Mouse (Mus musculus): Measurements from ENCODE around the gene Stac3. TPM values are rescaled to one million over a fixed set of nuclear protein-coding genes. Genes with fewer than 3 reads are reported as not detected.
A peak's percentile ranks its signal among the peaks of the same experiment; 100 is the strongest.

The Stac3 gene
- total and polyA plus RNA-seq, 3 experiments, result 0.21 to 1.2 (median 0.86) TPM

DNA sequence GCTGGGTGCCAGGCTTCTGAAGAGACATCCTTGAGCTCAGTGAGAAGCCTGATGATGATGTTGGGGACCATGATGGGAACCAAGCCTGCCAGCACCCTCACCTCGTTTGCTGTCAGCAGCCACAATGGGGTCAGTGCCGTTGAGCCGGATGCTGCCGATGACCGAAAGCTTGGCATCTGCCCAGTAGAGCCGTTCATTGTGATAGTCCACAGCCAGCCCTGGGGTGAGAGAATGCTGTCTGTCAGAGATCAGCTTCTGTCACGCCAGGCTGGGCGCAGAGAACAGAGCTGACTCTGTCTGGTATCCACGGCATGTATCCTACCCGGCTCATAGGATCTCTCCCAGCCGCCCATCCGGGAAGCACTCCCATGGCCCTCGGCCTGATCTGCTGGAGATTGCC, 40.6 kb downstream of the Stac3 start:
- no peak for TF ChIP-seq EP300 (IDR thresholded peaks at IDR 0.05; ENCODE audit: insufficient read depth, low read depth, low read length)
- no peak for TF ChIP-seq POLR2A (IDR thresholded peaks at IDR 0.05; ENCODE audit: insufficient read depth, low read depth, low read length)
- no peak for TF ChIP-seq CTCF (IDR thresholded peaks at IDR 0.05)
- Histone ChIP-seq H3K9ac (ENCODE audit: low read depth, low read length) (no peak overlapping the region), H3K36me3 (ENCODE audit: control insufficient read depth, insufficient read depth, low read length) (no peaks in the 10 kb centered on the region), H3K27ac (no peak overlapping the region), H3K4me1 (ENCODE audit: control insufficient read depth, insufficient read depth, low read length) (no peaks in the 10 kb centered on the region), H3K27me3 (ENCODE audit: control insufficient read depth, insufficient read depth, low read length) (no peaks in the 10 kb centered on the region), H3K4me3 (no peak overlapping the region), H3K79me2 (replicated peaks; ENCODE audit: control insufficient read depth, insufficient read depth, low read length) (no peaks in the 10 kb centered on the region)
- intact Hi-C loops (cut with DNase I), result no loop called here
- peak in 1 of 2 experiments; percentile 42 for DNase-seq
- 54% methylated on average over 13 of the region's 13 CpGs for WGBS

DNA sequence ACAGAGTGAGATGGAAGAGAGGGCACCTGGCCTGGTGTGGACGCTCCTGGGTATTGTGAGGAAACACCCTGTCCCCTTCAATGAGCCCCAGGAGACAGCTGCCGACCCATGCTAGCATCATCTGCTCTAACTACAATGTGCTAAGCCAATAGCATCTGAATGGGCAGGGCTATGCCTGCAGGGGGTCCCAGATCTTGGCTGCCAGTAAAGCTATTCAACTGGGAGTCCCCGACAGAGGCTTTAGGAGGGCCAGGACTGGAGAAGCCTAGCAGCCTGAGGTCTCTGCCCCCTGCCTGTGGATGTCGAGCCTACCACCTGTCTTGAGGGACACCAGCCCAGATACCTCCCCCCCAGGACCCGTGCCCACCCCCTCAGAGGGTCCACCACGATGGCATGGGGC, 41.2 kb downstream of the Stac3 start:
- WGBS, result 66% methylated on average over 6 of the region's 6 CpGs
- H3K9ac ChIP-seq (ENCODE audit: low read depth, low read length), result no peak overlapping the region
- no peak for DNase-seq
- no peaks in the 10 kb centered on the region for H3K36me3 ChIP-seq (ENCODE audit: control insufficient read depth, insufficient read depth, low read length)
- no peaks in the 10 kb centered on the region for H3K79me2 ChIP-seq (replicated peaks; ENCODE audit: control insufficient read depth, insufficient read depth, low read length)
- no peaks in the 10 kb centered on the region for H3K27me3 ChIP-seq (ENCODE audit: control insufficient read depth, insufficient read depth, low read length)
- no peak overlapping the region for H3K4me3 ChIP-seq
- no peak for TF ChIP-seq EP300 (IDR thresholded peaks at IDR 0.05; ENCODE audit: insufficient read depth, low read depth, low read length)
- TF ChIP-seq CTCF (IDR thresholded peaks at IDR 0.05), result no peak
- TF ChIP-seq POLR2A (IDR thresholded peaks at IDR 0.05; ENCODE audit: insufficient read depth, low read depth, low read length), result no peak
- no peaks in the 10 kb centered on the region for H3K4me1 ChIP-seq (ENCODE audit: control insufficient read depth, insufficient read depth, low read length)
- intact Hi-C loops (cut with DNase I), result no loop called here
- no peak overlapping the region for H3K27ac ChIP-seq

DNA sequence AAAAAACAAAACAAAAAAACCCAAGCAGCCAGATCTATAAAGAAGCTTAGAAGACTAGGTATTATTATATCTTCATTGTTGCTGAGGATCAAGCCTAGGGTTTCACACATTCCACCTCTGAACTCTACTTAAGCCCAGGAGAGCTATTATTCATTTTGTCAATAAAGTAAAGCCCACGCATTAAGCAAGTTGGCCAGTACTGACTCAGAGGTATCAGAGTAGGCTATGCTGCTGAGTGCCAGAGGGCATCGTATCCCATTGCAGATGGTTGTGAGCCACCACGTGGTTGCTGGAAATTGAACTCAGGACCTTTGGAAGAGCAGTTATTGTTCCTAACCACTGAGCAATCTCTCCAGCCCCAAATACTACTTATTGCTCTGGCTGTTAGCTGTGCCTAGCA, 42.4 kb downstream of the Stac3 start:
- H3K27ac ChIP-seq, result no peak overlapping the region
- H3K36me3 ChIP-seq (ENCODE audit: control insufficient read depth, insufficient read depth, low read length), result no peaks in the 10 kb centered on the region
- H3K4me1 ChIP-seq (ENCODE audit: control insufficient read depth, insufficient read depth, low read length), result no peaks in the 10 kb centered on the region
- intact Hi-C loops (cut with DNase I), result no loop called here
- TF ChIP-seq EP300 (IDR thresholded peaks at IDR 0.05; ENCODE audit: insufficient read depth, low read depth, low read length) (no peak), CTCF (IDR thresholded peaks at IDR 0.05) (no peak), POLR2A (IDR thresholded peaks at IDR 0.05; ENCODE audit: insufficient read depth, low read depth, low read length) (no peak)
- no peak overlapping the region for H3K4me3 ChIP-seq
- no peaks in the 10 kb centered on the region for H3K27me3 ChIP-seq (ENCODE audit: control insufficient read depth, insufficient read depth, low read length)
- H3K79me2 ChIP-seq (replicated peaks; ENCODE audit: control insufficient read depth, insufficient read depth, low read length), result no peaks in the 10 kb centered on the region
- DNase-seq, result no peak
- H3K9ac ChIP-seq (ENCODE audit: low read depth, low read length), result no peak overlapping the region
- 76% methylated on average over 3 of the region's 3 CpGs for WGBS

DNA sequence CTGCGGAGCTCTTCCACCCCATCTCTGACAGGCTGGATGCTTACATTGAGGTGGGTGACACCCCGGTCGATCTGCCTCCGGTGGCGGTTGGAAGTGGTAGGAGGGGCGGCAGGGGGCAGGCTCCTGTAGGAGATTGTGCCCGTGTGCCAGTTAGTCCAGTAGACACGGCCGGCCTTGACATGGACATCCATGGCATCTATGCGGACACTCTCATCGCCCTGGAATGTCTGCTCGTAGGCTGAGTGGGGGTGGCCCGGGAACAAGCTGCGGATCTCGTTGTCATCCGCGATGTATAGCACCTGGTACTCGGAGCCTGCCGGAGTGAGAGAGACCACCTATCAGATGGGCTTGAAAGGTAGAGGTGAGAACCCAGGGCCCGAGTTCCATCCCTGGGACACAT, 42.9 kb downstream of the Stac3 start:
- Histone ChIP-seq H3K9ac (ENCODE audit: low read depth, low read length) (no peak overlapping the region), H3K79me2 (replicated peaks; ENCODE audit: control insufficient read depth, insufficient read depth, low read length) (no peaks in the 10 kb centered on the region), H3K27ac (no peak overlapping the region), H3K27me3 (ENCODE audit: control insufficient read depth, insufficient read depth, low read length) (no peaks in the 10 kb centered on the region), H3K4me3 (no peak overlapping the region), H3K4me1 (ENCODE audit: control insufficient read depth, insufficient read depth, low read length) (no peaks in the 10 kb centered on the region), H3K36me3 (ENCODE audit: control insufficient read depth, insufficient read depth, low read length) (no peaks in the 10 kb centered on the region)
- TF ChIP-seq CTCF (IDR thresholded peaks at IDR 0.05) (no peak), EP300 (IDR thresholded peaks at IDR 0.05; ENCODE audit: insufficient read depth, low read depth, low read length) (no peak), POLR2A (IDR thresholded peaks at IDR 0.05; ENCODE audit: insufficient read depth, low read depth, low read length) (no peak)
- intact Hi-C loops (cut with DNase I), result no loop called here
- DNase-seq, result no peak
- 87% methylated on average over 20 of the region's 20 CpGs for WGBS

DNA sequence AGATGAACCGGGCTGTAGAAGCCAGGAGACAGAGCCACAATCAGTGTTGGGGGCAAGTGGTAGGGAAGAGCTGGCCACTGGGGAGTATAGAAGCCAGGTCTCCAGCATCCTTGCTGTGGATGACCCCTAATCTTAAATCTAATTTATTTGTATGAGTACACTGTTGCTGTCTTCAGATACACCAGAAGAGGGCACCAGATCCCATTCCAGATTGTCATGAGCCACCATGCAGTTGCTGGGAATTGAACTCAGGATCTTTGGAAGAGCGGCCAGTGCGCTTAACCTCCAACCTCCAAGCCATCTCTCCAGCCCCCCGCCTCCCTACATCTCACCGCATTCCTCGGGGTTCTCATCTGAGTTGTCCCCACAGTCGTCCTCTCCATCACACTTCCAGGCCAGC, 45.0 kb downstream of the Stac3 start:
- Histone ChIP-seq H3K27me3 (ENCODE audit: control insufficient read depth, insufficient read depth, low read length) (no peaks in the 10 kb centered on the region), H3K9ac (ENCODE audit: low read depth, low read length) (no peak overlapping the region), H3K4me1 (ENCODE audit: control insufficient read depth, insufficient read depth, low read length) (no peaks in the 10 kb centered on the region), H3K79me2 (replicated peaks; ENCODE audit: control insufficient read depth, insufficient read depth, low read length) (no peaks in the 10 kb centered on the region), H3K36me3 (ENCODE audit: control insufficient read depth, insufficient read depth, low read length) (no peaks in the 10 kb centered on the region), H3K27ac (no peak overlapping the region), H3K4me3 (no peak overlapping the region)
- DNase-seq, result no peak
- 86% methylated on average over 7 of the region's 7 CpGs for WGBS
- no peak for TF ChIP-seq EP300 (IDR thresholded peaks at IDR 0.05; ENCODE audit: insufficient read depth, low read depth, low read length)
- TF ChIP-seq POLR2A (IDR thresholded peaks at IDR 0.05; ENCODE audit: insufficient read depth, low read depth, low read length), result no peak
- TF ChIP-seq CTCF (IDR thresholded peaks at IDR 0.05), result peak; percentile 58
- intact Hi-C loops (cut with DNase I), result no loop called here

DNA sequence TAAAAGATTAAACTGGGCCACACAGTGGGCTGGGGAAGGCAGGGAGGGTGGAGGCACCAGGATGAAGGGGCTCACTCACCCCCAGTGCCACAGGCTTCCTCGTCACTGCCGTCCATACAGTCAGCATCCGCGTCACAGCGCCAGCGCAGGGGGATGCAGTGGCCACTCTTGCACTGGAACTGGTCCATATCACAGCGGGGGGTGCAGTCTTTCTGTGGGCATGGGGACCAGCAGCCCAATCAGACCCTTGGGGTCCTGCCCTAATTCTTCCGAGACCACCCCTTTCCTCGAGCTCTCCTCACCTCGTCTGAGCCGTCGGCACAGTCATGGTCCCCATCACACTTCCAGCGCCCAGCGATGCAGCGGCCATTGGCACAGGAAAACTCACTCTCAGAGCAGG, 46.8 kb downstream of the Stac3 start:
- Histone ChIP-seq H3K27ac (no peak overlapping the region), H3K9ac (ENCODE audit: low read depth, low read length) (no peak overlapping the region), H3K79me2 (replicated peaks; ENCODE audit: control insufficient read depth, insufficient read depth, low read length) (no peaks in the 10 kb centered on the region), H3K4me1 (ENCODE audit: control insufficient read depth, insufficient read depth, low read length) (no peaks in the 10 kb centered on the region), H3K36me3 (ENCODE audit: control insufficient read depth, insufficient read depth, low read length) (no peaks in the 10 kb centered on the region), H3K27me3 (ENCODE audit: control insufficient read depth, insufficient read depth, low read length) (no peaks in the 10 kb centered on the region), H3K4me3 (no peak overlapping the region)
- intact Hi-C loops (cut with DNase I), result no loop called here
- DNase-seq, result no peak
- no peak for TF ChIP-seq EP300 (IDR thresholded peaks at IDR 0.05; ENCODE audit: insufficient read depth, low read depth, low read length)
- no peak for TF ChIP-seq CTCF (IDR thresholded peaks at IDR 0.05)
- TF ChIP-seq POLR2A (IDR thresholded peaks at IDR 0.05; ENCODE audit: insufficient read depth, low read depth, low read length), result no peak
- WGBS, result 91% methylated on average over 15 of the region's 15 CpGs
